Mouse (Mus musculus) left cerebral cortex, postnatal 10 days (tissue): Measurements from ENCODE around the gene Csf2rb2. TPM values are rescaled to one million over a fixed set of nuclear protein-coding genes. Genes with fewer than 3 reads are reported as not detected.

Experiments
- DNase-seq, 2 experiments: peaks; one replicate each; pipeline ENCODE4 v3.0.0; 2021 to 2022; ENCODE audit warnings: low spot score in 2 of 2, mixed read lengths in 1 of 2; ENCODE audit errors: extremely low spot score in 1 of 2
- intact Hi-C: fragments of 180-260 bp; cut with DNase I; formaldehyde crosslinking; loops from one replicate; pipeline ENCODE4 v1.15.1; 2025
- microRNA-seq: library from miRNA; unstranded; fragments of <30 nt; microRNA quantifications from one replicate; pipeline ENCODE4 v1.2.0, GENCODE M21; 2022
- total RNA-seq, 2 experiments: library from RNA; stranded (reverse); gene quantifications; 2 replicates each; pipeline ENCODE4 v1.2.3; 2021

Gene Csf2rb2
- total RNA-seq, 2 experiments from 2014 or later: 0.69 to 0.77 TPM

- no peak for DNase-seq
- intact Hi-C loops: loop anchor here (5.0 kb wide), 1 partner anchor 38 kb away; no protein-coding TSS in a partner anchor
These were observed 70.6 kb downstream of the Csf2rb2 start for GRCm38 (mm10) chr15:78234823-78235509.

Small RNA genes lying within 50 kb of the gene (microRNA-seq; reads per million reads assigned to microRNA genes)
- not detected for gene Mir7676-1
- gene Mir7676-2: not detected

Other genes with a start within 250 kb of the Csf2rb2 start
- gene Cacng2, start 185.7 kb downstream of the Csf2rb2 start, total RNA-seq: 10 to 100 TPM; 53.3 to 55.1 TPM
- gene Ift27, start 131.6 kb downstream of the Csf2rb2 start, total RNA-seq: 10 to 100 TPM; 39.3 to 39.9 TPM
- gene Pvalb, start 99.3 kb downstream of the Csf2rb2 start, total RNA-seq: 1 to 10 TPM; 4.4 to 5.0 TPM
- gene Ncf4, start 60.9 kb downstream of the Csf2rb2 start, total RNA-seq: 1 to 10 TPM in 1 of 2 experiments, under 1 TPM in 1; 0.89 to 1.0 TPM
- gene Csf2rb, start 20.0 kb upstream of the Csf2rb2 start, total RNA-seq: 1 to 10 TPM; 2.3 TPM
- under 1 TPM; 0.39 to 0.51 TPM for gene Tex33, start 90.2 kb upstream of the Csf2rb2 start, total RNA-seq
- 10 to 100 TPM; 33.8 to 42.9 TPM for gene Tst, start 100.2 kb upstream of the Csf2rb2 start, total RNA-seq
- 10 to 100 TPM; 56.3 to 56.5 TPM for gene Mpst, start 100.7 kb upstream of the Csf2rb2 start, total RNA-seq
- gene Kctd17, start 122.8 kb upstream of the Csf2rb2 start, total RNA-seq: 100 to 1,000 TPM; 239 to 255 TPM
- gene Tmprss6, start 162.9 kb upstream of the Csf2rb2 start, total RNA-seq: not detected
- under 1 TPM in 1 of 2 experiments, not detected in 1; 0.17 TPM for gene Il2rb, start 189.6 kb upstream of the Csf2rb2 start, total RNA-seq
- 10 to 100 TPM; 14.4 to 15.9 TPM for gene C1qtnf6, start 225.7 kb upstream of the Csf2rb2 start, total RNA-seq
- 10 to 100 TPM; 12.9 to 14.4 TPM for gene Sstr3, start 239.0 kb upstream of the Csf2rb2 start, total RNA-seq